Mouse (Mus musculus): Measurements from ENCODE around the gene Iqgap2.

DNA sequence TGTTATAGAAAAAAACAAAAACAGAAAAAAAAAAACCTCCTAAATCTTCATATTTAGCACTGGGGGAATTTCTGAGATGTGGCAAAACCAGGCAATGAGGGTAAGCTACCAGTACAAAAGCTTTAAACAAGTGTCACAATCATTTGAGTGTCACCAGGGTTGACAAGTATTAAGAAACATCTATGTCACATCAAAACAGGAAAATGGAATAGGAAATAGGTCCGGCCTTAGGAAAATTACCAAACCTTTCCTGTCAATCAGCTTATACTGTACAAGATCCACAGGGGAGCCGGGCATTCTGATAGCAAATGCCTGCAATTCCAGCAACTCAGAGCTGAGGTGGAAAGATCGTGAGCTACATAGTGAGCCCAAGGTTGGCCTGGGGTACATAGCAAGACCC is 46.8 kb downstream of the Iqgap2 start:
- TF ChIP-seq POLR2A (IDR thresholded peaks at IDR 0.05; ENCODE audit: borderline replicate concordance, low read depth, low read length) (no peak), CTCF (IDR thresholded peaks at IDR 0.05; ENCODE audit: low read depth, low read length) (no peak)
